Mouse (Mus musculus): ENCODE data around the gene Iltifb.
"Not testable (repeated sequence)": the region's sequence is repeated elsewhere in the genome, so short reads cannot be mapped to it uniquely, and the experiment has no call there.

GRCm38 (mm10) chr10:118326869-118327268 lies 32.0 kb upstream of the Iltifb start, which contains the start of gene Gm9040:
- TF ChIP-seq CTCF (IDR thresholded peaks at IDR 0.05; ENCODE audit: borderline replicate concordance, insufficient read depth, low read length); POLR2A (IDR thresholded peaks at IDR 0.05; ENCODE audit: low read depth, low read length): not testable (repeated sequence)

All from embryonic fibroblast, embryonic 13.5 days (primary cell).